Comparison of ENCODE assay signal across 21 mouse cellular contexts in genomic region chr12:33144456-33144855, GRCm38 (mm10). TPM values are rescaled to one million over a fixed set of nuclear protein-coding genes. Genes with fewer than 3 reads are reported as not detected.
DNase-seq lines count a peak whose midpoint lies in the region; ATAC-seq lines count a peak whose summit lies in the region.
"Had no signal": no experiment of that assay in that cellular context is flagged by ENCODE, and none has a peak within 500 bp of the region (broad histone marks: within the 10 kb centered on the region; RNA-seq: fewer than 3 reads in every experiment).

No protein-coding gene starts in this region.

- H3K4me2 ChIP-seq in embryonic facial prominence, embryonic 14.5 days (ENCODE audit: low read depth, low read length), result no peak overlapping the region
- no peak overlapping the region for H3K4me2 ChIP-seq in neural tube, embryonic 15.5 days
- H3K4me2 ChIP-seq: embryonic facial prominence, embryonic 12.5 days; intestine, embryonic 15.5 days; liver, embryonic 11.5 days had no signal

- WGBS in embryonic facial prominence, embryonic 14.5 days, result 45% methylated on average over 8 of the region's 8 CpGs
- WGBS in embryonic facial prominence, embryonic 10.5 days, result 70% methylated on average over 8 of the region's 8 CpGs
- 67% methylated on average over 8 of the region's 8 CpGs for WGBS in neural tube, embryonic 15.5 days

- H3K27me3 ChIP-seq in embryonic facial prominence, embryonic 14.5 days (replicated peaks; ENCODE audit: control insufficient read depth, insufficient read depth, low read length), result no peaks in the 10 kb centered on the region
- H3K27me3 ChIP-seq in embryonic facial prominence, embryonic 10.5 days (replicated peaks; ENCODE audit: low read depth, poor library complexity, severe bottlenecking), result peaks cover 28% of the 10 kb centered on the region
- peaks cover 17% of the 10 kb centered on the region; the same call in 1 of the 2 replicates for H3K27me3 ChIP-seq in neural tube, embryonic 15.5 days (replicated peaks)
- H3K27me3 ChIP-seq: intestine, embryonic 15.5 days had no signal

- H3K4me3 ChIP-seq in embryonic facial prominence, embryonic 14.5 days (ENCODE audit: low read depth, low read length), result no peak overlapping the region
- H3K4me3 ChIP-seq in embryonic facial prominence, embryonic 10.5 days, result no peak overlapping the region
- H3K4me3 ChIP-seq in neural tube, embryonic 15.5 days (replicated peaks), result no peak overlapping the region
- H3K4me3 ChIP-seq: embryonic facial prominence, embryonic 12.5 days; heart, embryonic 10.5 days; intestine, embryonic 15.5 days; left cerebral cortex, adult 2 months; megakaryocyte, embryonic 14.5 days had no signal

- no peaks in the 10 kb centered on the region for H3K9me3 ChIP-seq in embryonic facial prominence, embryonic 14.5 days (ENCODE audit: control insufficient read depth, low read length)
- H3K9me3 ChIP-seq in embryonic facial prominence, embryonic 10.5 days, result no peaks in the 10 kb centered on the region
- no peaks in the 10 kb centered on the region for H3K9me3 ChIP-seq in neural tube, embryonic 15.5 days (replicated peaks)
- H3K9me3 ChIP-seq: embryonic facial prominence, embryonic 12.5 days; heart, embryonic 10.5 days; intestine, embryonic 15.5 days; megakaryocyte, embryonic 14.5 days had no signal

- no peaks in the 10 kb centered on the region for H3K36me3 ChIP-seq in embryonic facial prominence, embryonic 14.5 days (ENCODE audit: control insufficient read depth, insufficient read depth, low read length)
- H3K36me3 ChIP-seq in embryonic facial prominence, embryonic 10.5 days (replicated peaks), result no peaks in the 10 kb centered on the region
- H3K36me3 ChIP-seq in neural tube, embryonic 15.5 days, result no peaks in the 10 kb centered on the region
- H3K36me3 ChIP-seq: embryonic facial prominence, embryonic 12.5 days; heart, embryonic 10.5 days; intestine, embryonic 15.5 days had no signal

- peak; percentile 26 for DNase-seq in embryonic facial prominence, embryonic 14.5 days (ENCODE audit: low spot score)
- DNase-seq in embryonic facial prominence, embryonic 10.5 days (ENCODE audit: low spot score), result no peak
- peak; percentile 28 to 38 for DNase-seq in kidney, postnatal 4 days
- no peak for DNase-seq in kidney, adult 8-10 months
- DNase-seq in right cerebral cortex, adult 18-20 months, result peak; percentile 34
- no peak for DNase-seq in right cerebral cortex, postnatal 25 days
- DNase-seq in skeletal muscle tissue, adult 2 months (ENCODE audit: low read depth, low spot score), result peak; percentile 30
- DNase-seq: cerebellum, adult 9-10 months; midbrain, embryonic 14.5 days; spleen, adult 18-20 months; thymus, postnatal 36 days had no signal

- ATAC-seq in embryonic facial prominence, embryonic 14.5 days (ENCODE audit: low read depth), result no peak
- no peak for ATAC-seq in neural tube, embryonic 15.5 days (ENCODE audit: low FRiP score)
- ATAC-seq: forebrain, embryonic 16.5 days; intestine, embryonic 15.5 days had no signal

- no peak overlapping the region for H3K9ac ChIP-seq in embryonic facial prominence, embryonic 14.5 days (ENCODE audit: low read depth, low read length)
- no peak overlapping the region for H3K9ac ChIP-seq in neural tube, embryonic 15.5 days (replicated peaks)
- H3K9ac ChIP-seq: embryonic facial prominence, embryonic 12.5 days; hindbrain, embryonic 14.5 days; intestine, embryonic 15.5 days had no signal

- no peak overlapping the region for H3K27ac ChIP-seq in embryonic facial prominence, embryonic 14.5 days (replicated peaks; ENCODE audit: low read depth, low read length)
- H3K27ac ChIP-seq in embryonic facial prominence, embryonic 10.5 days (replicated peaks), result no peak overlapping the region
- H3K27ac ChIP-seq in neural tube, embryonic 15.5 days (replicated peaks), result no peak overlapping the region
- H3K27ac ChIP-seq: embryonic facial prominence, embryonic 12.5 days; heart, embryonic 10.5 days; hindbrain, embryonic 14.5 days; intestine, embryonic 15.5 days; left cerebral cortex, adult 2 months had no signal

- peaks cover 13% of the 10 kb centered on the region for H3K4me1 ChIP-seq in embryonic facial prominence, embryonic 14.5 days (ENCODE audit: control insufficient read depth, insufficient read depth, low read length)
- H3K4me1 ChIP-seq in embryonic facial prominence, embryonic 10.5 days, result peaks cover 23% of the 10 kb centered on the region
- peaks cover 32% of the 10 kb centered on the region for H3K4me1 ChIP-seq in neural tube, embryonic 15.5 days

RNA-seq across cellular contexts. Expression of gene Atxn7l1, which starts 3.0 kb away (rescaled TPM):
- polyA plus RNA-seq in embryonic facial prominence, embryonic 14.5 days (2014; fragmentation: Nextera tagmentation; extraction: Ambion mirVana), result 11.4 and 13.0 TPM in 2 replicates
- 13.6 and 14.6 TPM in 2 replicates for polyA plus RNA-seq in embryonic facial prominence, embryonic 10.5 days (2016; fragmentation: Nextera tagmentation; extraction: Ambion mirVana)
- polyA plus RNA-seq in neural tube, embryonic 15.5 days (2015; fragmentation: Nextera tagmentation; extraction: Ambion mirVana), result 19.4 and 27.7 TPM in 2 replicates

RNA-seq across cellular contexts. Expression of gene Cdhr3, which starts 51.8 kb away (rescaled TPM):
- 1.5 and 1.6 TPM in 2 replicates for polyA plus RNA-seq in embryonic facial prominence, embryonic 14.5 days (2014; fragmentation: Nextera tagmentation; extraction: Ambion mirVana)
- polyA plus RNA-seq in embryonic facial prominence, embryonic 10.5 days (2016; fragmentation: Nextera tagmentation; extraction: Ambion mirVana), result not detected in 2 replicates
- polyA plus RNA-seq in neural tube, embryonic 15.5 days (2015; fragmentation: Nextera tagmentation; extraction: Ambion mirVana), result 0.18 and 0.32 TPM in 2 replicates
- polyA plus RNA-seq: embryonic facial prominence, embryonic 12.5 days; intestine, embryonic 15.5 days; limb, embryonic 11.5 days; liver, embryonic 11.5 days had no signal

Comparison
In these comparisons a context has a peak if more than half of its experiments do, and no peak if none do; other contexts are left out.
1. DNase-seq: peak in embryonic facial prominence, embryonic 14.5 days (single experiment), kidney, postnatal 4 days (2 of 2), right cerebral cortex, adult 18-20 months (single experiment) and skeletal muscle tissue, adult 2 months (single experiment); none in embryonic facial prominence, embryonic 10.5 days (single experiment), kidney, adult 8-10 months (0 of 2) and right cerebral cortex, postnatal 25 days (single experiment).